8 mouse cellular contexts compared by ENCODE assay signal in the genomic region with DNA sequence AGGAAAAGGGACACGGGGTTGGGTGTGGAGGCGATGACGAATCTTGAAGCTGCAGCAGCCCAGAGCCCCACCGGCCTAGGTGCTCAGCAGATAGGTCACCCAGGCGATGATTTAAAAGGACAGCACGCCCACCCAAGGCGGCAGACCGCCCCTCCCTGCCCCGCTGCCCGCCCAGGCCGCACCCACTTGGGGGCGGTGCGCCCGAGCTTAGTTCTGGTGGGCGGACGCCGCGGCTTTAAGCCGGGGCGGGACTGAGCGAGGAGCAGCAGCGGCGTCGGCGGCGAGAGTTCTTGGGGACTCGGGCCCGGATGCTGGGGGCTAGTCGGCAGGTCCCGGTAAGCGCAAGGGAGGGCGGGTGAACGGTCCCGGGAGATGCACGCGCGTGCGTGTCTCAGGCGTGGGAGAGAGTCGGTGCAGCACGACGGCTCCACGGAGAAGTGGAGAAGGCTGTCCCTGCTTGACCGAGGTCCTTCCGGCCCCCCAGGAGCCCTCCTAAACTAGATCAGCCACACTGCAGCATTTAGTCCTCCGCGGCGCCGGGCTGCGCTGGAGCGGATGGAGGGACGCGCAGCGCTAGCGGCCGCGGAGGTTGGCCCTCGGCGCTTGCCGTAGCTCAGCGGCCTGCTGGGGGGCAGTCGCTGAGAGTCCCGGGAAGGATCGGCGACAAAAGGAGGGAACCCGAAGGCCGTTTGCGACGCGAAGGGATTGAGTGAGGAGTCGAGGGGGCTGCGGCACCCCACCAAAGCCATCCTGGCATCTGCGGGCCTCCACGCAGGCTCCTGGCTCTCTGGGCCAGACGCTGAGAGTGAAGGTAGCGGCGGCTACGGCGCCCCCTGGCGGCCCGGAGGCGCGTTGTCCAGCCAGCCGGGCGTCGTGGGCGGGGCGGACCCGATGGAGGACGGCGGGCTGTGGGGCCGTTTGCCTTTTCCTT. TPM values are rescaled to one million over a fixed set of nuclear protein-coding genes. Genes with fewer than 3 reads are reported as not detected.
DNase-seq lines count a peak whose midpoint lies in the region; ATAC-seq and TF ChIP-seq lines count a peak whose summit lies in the region.

No protein-coding gene starts in this region.

- intact Hi-C loops in heart, postnatal 14 days (cut with DNase I): no loop called here

- H3K36me3 ChIP-seq in E14TG2a.4 (ENCODE audit: insufficient read depth, low read length): peaks cover 32% of the 10 kb centered on the region
- peaks cover 26% of the 10 kb centered on the region for H3K36me3 ChIP-seq in forebrain, embryonic 13.5 days (ENCODE audit: poor library complexity, severe bottlenecking)
- peaks cover 18% of the 10 kb centered on the region for H3K36me3 ChIP-seq in neural tube, embryonic 15.5 days

- H3K4me2 ChIP-seq in forebrain, embryonic 13.5 days: peak overlapping the region; percentile 83
- H3K4me2 ChIP-seq in neural tube, embryonic 15.5 days: peak overlapping the region; percentile 77

- H3K27me3 ChIP-seq in E14TG2a.4 (ENCODE audit: insufficient read depth, low read length): peaks cover 13% of the 10 kb centered on the region
- H3K27me3 ChIP-seq in forebrain, embryonic 13.5 days: 0 out of 2 replicates have a peak, but pooled peaks cover 3% of the 10 kb centered on the region
- no peaks in the 10 kb centered on the region for H3K27me3 ChIP-seq in neural tube, embryonic 15.5 days (replicated peaks)

- TF ChIP-seq CTCF in E14TG2a.4 (conservative IDR thresholded peaks at IDR 0.05; ENCODE audit: low read length): no peak

- WGBS in forebrain, embryonic 13.5 days: under 1% methylated on average over 88 of the region's 92 CpGs
- under 1% methylated on average over 92 of the region's 92 CpGs for WGBS in neural tube, embryonic 15.5 days

- H3K4me3 ChIP-seq in E14TG2a.4 (replicated peaks; ENCODE audit: low read length): peak overlapping the region; percentile 99
- H3K4me3 ChIP-seq in forebrain, embryonic 13.5 days: peak overlapping the region; percentile 81
- H3K4me3 ChIP-seq in neural tube, embryonic 15.5 days (replicated peaks): peak overlapping the region; percentile 92

- peak; percentile 82 for DNase-seq in c-Kit-positive CD71-positive TER-119-positive erythroid progenitor cells, embryonic 14.5 days (ENCODE audit: low spot score)
- peak; percentile 93 to 95 for DNase-seq in heart, postnatal 14 days
- peak; percentile 89 for DNase-seq in layer of hippocampus, adult 11-12 months (ENCODE audit: low spot score)
- peak; percentile 86 to 89 for DNase-seq in lung, adult 18-20 months
- peak; percentile 89 for DNase-seq in testis, postnatal 14 days (ENCODE audit: low spot score)

- ATAC-seq in forebrain, embryonic 13.5 days: peak; percentile 92
- peak; percentile 90 for ATAC-seq in neural tube, embryonic 15.5 days (ENCODE audit: low FRiP score)

- H3K27ac ChIP-seq in forebrain, embryonic 13.5 days: peak overlapping the region; percentile 95
- H3K27ac ChIP-seq in neural tube, embryonic 15.5 days (replicated peaks): peak overlapping the region; percentile 99

- peaks cover 40% of the 10 kb centered on the region for H3K4me1 ChIP-seq in E14TG2a.4 (replicated peaks; ENCODE audit: low read depth, low read length)
- H3K4me1 ChIP-seq in forebrain, embryonic 13.5 days: peaks cover 17% of the 10 kb centered on the region
- H3K4me1 ChIP-seq in neural tube, embryonic 15.5 days: peaks cover 16% of the 10 kb centered on the region

- peak overlapping the region; percentile 94 for H3K9ac ChIP-seq in forebrain, embryonic 13.5 days
- peak overlapping the region; percentile 82 for H3K9ac ChIP-seq in neural tube, embryonic 15.5 days (replicated peaks)

- no peaks in the 10 kb centered on the region for H3K9me3 ChIP-seq in E14TG2a.4 (ENCODE audit: low read length)
- H3K9me3 ChIP-seq in forebrain, embryonic 13.5 days (replicated peaks): no peaks in the 10 kb centered on the region
- H3K9me3 ChIP-seq in neural tube, embryonic 15.5 days (replicated peaks): no peaks in the 10 kb centered on the region

RNA-seq across cellular contexts. Expression of a gene that starts 0.6 kb away (rescaled TPM):
- polyA plus RNA-seq in forebrain, embryonic 13.5 days (2015; fragmentation: Nextera tagmentation; extraction: Ambion mirVana): 80.9 and 82.1 TPM in 2 replicates
- total RNA-seq in heart, postnatal 14 days (2021): 10 to 100 TPM; 54.8 to 55.3 TPM
- polyA plus RNA-seq in neural tube, embryonic 15.5 days (2015; fragmentation: Nextera tagmentation; extraction: Ambion mirVana): 61.2 and 64.5 TPM in 2 replicates

RNA-seq across cellular contexts. Expression of a gene that starts 6.6 kb away (rescaled TPM):
- 79.2 and 94.8 TPM in 2 replicates for polyA plus RNA-seq in forebrain, embryonic 13.5 days (2015; fragmentation: Nextera tagmentation; extraction: Ambion mirVana)
- total RNA-seq in heart, postnatal 14 days (2021): under 1 TPM; 0.10 to 0.17 TPM
- polyA plus RNA-seq in neural tube, embryonic 15.5 days (2015; fragmentation: Nextera tagmentation; extraction: Ambion mirVana): 359 and 415 TPM in 2 replicates

Comparison
In these comparisons a context has a peak if more than half of its experiments do, and no peak if none do; other contexts are left out.
1. Peak in every context shown above with its lines: DNase-seq, ATAC-seq, H3K4me3 ChIP-seq and H3K27ac ChIP-seq.